Mouse (Mus musculus): Measurements from ENCODE around the gene Gm42742. TPM values are rescaled to one million over a fixed set of nuclear protein-coding genes. Genes with fewer than 3 reads are reported as not detected.
A peak's percentile ranks its signal among the peaks of the same experiment; 100 is the strongest.

The Gm42742 gene
- polyA plus RNA-seq, 1 experiment from 2014 or later, result 65.0 TPM

GRCm38 (mm10) chr7:127026984-127027726, 6.3 kb upstream of the Gm42742 start, which contains the start of gene Maz:
Gene Maz, minus strand, starts transcription at chr7:127027037.
- no peaks in the 10 kb centered on the region for H3K27me3 ChIP-seq (replicated peaks; ENCODE audit: control insufficient read depth, insufficient read depth, low read length)
- peak within 1 kb of the TSS; percentile 99 for H3K9ac ChIP-seq (ENCODE audit: low read length)
- H3K9me3 ChIP-seq (replicated peaks; ENCODE audit: control insufficient read depth, low read length), result no peaks in the 10 kb centered on the region
- H3K27ac ChIP-seq (ENCODE audit: low read depth, low read length), result peak within 1 kb of the TSS; percentile 99
- peak within 1 kb of the TSS; percentile 98 for H3K4me2 ChIP-seq (ENCODE audit: low read length)
- DNase-seq (ENCODE audit: low spot score) (peak; percentile 100), ATAC-seq (peak; percentile 94)
- H3K4me3 ChIP-seq (ENCODE audit: low read depth, low read length), result peak within 1 kb of the TSS; percentile 97
- under 1% methylated on average over 49 of the region's 63 CpGs for WGBS
- peaks cover 56% of the 10 kb centered on the region for H3K36me3 ChIP-seq (ENCODE audit: control insufficient read depth, insufficient read depth, low read length)
- H3K4me1 ChIP-seq (ENCODE audit: control insufficient read depth, insufficient read depth, low read length), result peaks cover 28% of the 10 kb centered on the region

- no peaks in the 10 kb centered on the region for H3K27me3 ChIP-seq (replicated peaks; ENCODE audit: control insufficient read depth, insufficient read depth, low read length)
- H3K4me2 ChIP-seq (ENCODE audit: low read length), result peak overlapping the region; percentile 98; the same call in 1 of the 2 replicates
- peaks cover 56% of the 10 kb centered on the region for H3K36me3 ChIP-seq (ENCODE audit: control insufficient read depth, insufficient read depth, low read length)
- under 1% methylated on average over 21 of the region's 48 CpGs for WGBS
- peaks cover 28% of the 10 kb centered on the region for H3K4me1 ChIP-seq (ENCODE audit: control insufficient read depth, insufficient read depth, low read length)
- DNase-seq (ENCODE audit: low spot score) (no peak), ATAC-seq (no peak)
- H3K9me3 ChIP-seq (replicated peaks; ENCODE audit: control insufficient read depth, low read length), result no peaks in the 10 kb centered on the region
- peak overlapping the region; percentile 99 for H3K9ac ChIP-seq (ENCODE audit: low read length)
- H3K27ac ChIP-seq (ENCODE audit: low read depth, low read length), result peak overlapping the region; percentile 99
- peak overlapping the region; percentile 97 for H3K4me3 ChIP-seq (ENCODE audit: low read depth, low read length)
Measured at GRCm38 (mm10) chr7:127026616-127026983, 5.7 kb upstream of the Gm42742 start.

- H3K36me3 ChIP-seq (ENCODE audit: control insufficient read depth, insufficient read depth, low read length), result peaks cover 54% of the 10 kb centered on the region
- H3K9me3 ChIP-seq (replicated peaks; ENCODE audit: control insufficient read depth, low read length), result no peaks in the 10 kb centered on the region
- DNase-seq (ENCODE audit: low spot score) (peak; percentile 64), ATAC-seq (peak; percentile 10)
- peak overlapping the region; percentile 99 for H3K9ac ChIP-seq (ENCODE audit: low read length)
- no peaks in the 10 kb centered on the region for H3K27me3 ChIP-seq (replicated peaks; ENCODE audit: control insufficient read depth, insufficient read depth, low read length)
- peak overlapping the region; percentile 97 for H3K4me3 ChIP-seq (ENCODE audit: low read depth, low read length)
- 0% methylated on average over 30 of the region's 48 CpGs for WGBS
- peak overlapping the region; percentile 99 for H3K27ac ChIP-seq (ENCODE audit: low read depth, low read length)
- H3K4me1 ChIP-seq (ENCODE audit: control insufficient read depth, insufficient read depth, low read length), result peaks cover 32% of the 10 kb centered on the region
- H3K4me2 ChIP-seq (ENCODE audit: low read length), result peak overlapping the region; percentile 98
Measured at GRCm38 (mm10) chr7:127026161-127026600, 5.3 kb upstream of the Gm42742 start.

- Histone ChIP-seq H3K9me3 (replicated peaks; ENCODE audit: control insufficient read depth, low read length) (no peaks in the 10 kb centered on the region), H3K4me3 (ENCODE audit: low read depth, low read length) (peak overlapping the region; percentile 97), H3K27ac (ENCODE audit: low read depth, low read length) (peak overlapping the region; percentile 99), H3K9ac (ENCODE audit: low read length) (peak overlapping the region; percentile 99), H3K36me3 (ENCODE audit: control insufficient read depth, insufficient read depth, low read length) (peaks cover 49% of the 10 kb centered on the region), H3K4me2 (ENCODE audit: low read length) (peak overlapping the region; percentile 98), H3K27me3 (replicated peaks; ENCODE audit: control insufficient read depth, insufficient read depth, low read length) (no peaks in the 10 kb centered on the region), H3K4me1 (ENCODE audit: control insufficient read depth, insufficient read depth, low read length) (peaks cover 32% of the 10 kb centered on the region)
- ATAC-seq (no peak), DNase-seq (ENCODE audit: low spot score) (peak; percentile 39)
- WGBS, result under 1% methylated on average over 36 of the region's 65 CpGs
Measured at GRCm38 (mm10) chr7:127025556-127026160, 4.8 kb upstream of the Gm42742 start.

GRCm38 (mm10) chr7:127024755-127025555, 4.1 kb upstream of the Gm42742 start:
- H3K4me2 ChIP-seq (ENCODE audit: low read length), result peak overlapping the region; percentile 98
- peaks cover 43% of the 10 kb centered on the region for H3K36me3 ChIP-seq (ENCODE audit: control insufficient read depth, insufficient read depth, low read length)
- peak overlapping the region; percentile 99 for H3K9ac ChIP-seq (ENCODE audit: low read length)
- H3K27me3 ChIP-seq (replicated peaks; ENCODE audit: control insufficient read depth, insufficient read depth, low read length), result no peaks in the 10 kb centered on the region
- peak overlapping the region; percentile 99 for H3K27ac ChIP-seq (ENCODE audit: low read depth, low read length)
- H3K4me1 ChIP-seq (ENCODE audit: control insufficient read depth, insufficient read depth, low read length), result peaks cover 38% of the 10 kb centered on the region
- WGBS, result under 1% methylated on average over 30 of the region's 30 CpGs
- H3K4me3 ChIP-seq (ENCODE audit: low read depth, low read length), result peak overlapping the region; percentile 97
- H3K9me3 ChIP-seq (replicated peaks; ENCODE audit: control insufficient read depth, low read length), result no peaks in the 10 kb centered on the region
- ATAC-seq (peak; percentile 43), DNase-seq (ENCODE audit: low spot score) (peak; percentile 91)

- H3K4me1 ChIP-seq (ENCODE audit: control insufficient read depth, insufficient read depth, low read length), result peaks cover 39% of the 10 kb centered on the region
- ATAC-seq (no peak), DNase-seq (ENCODE audit: low spot score) (no peak)
- H3K4me2 ChIP-seq (ENCODE audit: low read length), result peak overlapping the region; percentile 98
- H3K27ac ChIP-seq (ENCODE audit: low read depth, low read length), result peak overlapping the region; percentile 99
- H3K27me3 ChIP-seq (replicated peaks; ENCODE audit: control insufficient read depth, insufficient read depth, low read length), result no peaks in the 10 kb centered on the region
- H3K36me3 ChIP-seq (ENCODE audit: control insufficient read depth, insufficient read depth, low read length), result peaks cover 39% of the 10 kb centered on the region
- no peaks in the 10 kb centered on the region for H3K9me3 ChIP-seq (replicated peaks; ENCODE audit: control insufficient read depth, low read length)
- peak overlapping the region; percentile 97 for H3K4me3 ChIP-seq (ENCODE audit: low read depth, low read length)
- WGBS, result 17% methylated on average over 19 of the region's 19 CpGs
- H3K9ac ChIP-seq (ENCODE audit: low read length), result peak overlapping the region; percentile 99
Measured at GRCm38 (mm10) chr7:127023896-127024690, 3.2 kb upstream of the Gm42742 start.

GRCm38 (mm10) chr7:127023272-127023691, 2.4 kb upstream of the Gm42742 start:
- Histone ChIP-seq H3K36me3 (ENCODE audit: control insufficient read depth, insufficient read depth, low read length) (peaks cover 36% of the 10 kb centered on the region), H3K27ac (ENCODE audit: low read depth, low read length) (peak overlapping the region; percentile 46; the same call in 1 of the 2 replicates), H3K4me3 (ENCODE audit: low read depth, low read length) (peak overlapping the region; percentile 97), H3K9ac (ENCODE audit: low read length) (peak overlapping the region; percentile 99), H3K9me3 (replicated peaks; ENCODE audit: control insufficient read depth, low read length) (no peaks in the 10 kb centered on the region), H3K4me2 (ENCODE audit: low read length) (peak overlapping the region; percentile 98), H3K27me3 (replicated peaks; ENCODE audit: control insufficient read depth, insufficient read depth, low read length) (no peaks in the 10 kb centered on the region), H3K4me1 (ENCODE audit: control insufficient read depth, insufficient read depth, low read length) (peaks cover 41% of the 10 kb centered on the region)
- no peak for DNase-seq (ENCODE audit: low spot score)
- ATAC-seq, result no peak
- WGBS, result 69% methylated on average over 13 of the region's 13 CpGs

All from forebrain, embryonic 14.5 days (tissue).